Mouse (Mus musculus): ENCODE measurements around the gene Col4a3. TPM values are rescaled to one million over a fixed set of nuclear protein-coding genes. Genes with fewer than 3 reads are reported as not detected.

The Col4a3 gene
- total and polyA plus RNA-seq, 3 experiments: not detected

- no peaks in the 10 kb centered on the region for H3K79me2 ChIP-seq (replicated peaks; ENCODE audit: control insufficient read depth, extremely low read depth, insufficient read depth, poor library complexity, severe bottlenecking)
- no peaks in the 10 kb centered on the region for H3K9me3 ChIP-seq (replicated peaks; ENCODE audit: low read length)
These were observed 740 bp upstream of the Col4a3 start for GRCm38 (mm10) chr1:82585981-82586380.

GRCm38 (mm10) chr1:82590266-82590665, 3.5 kb downstream of the Col4a3 start:
- in situ Hi-C loops (cut with MboI; ENCODE audit: low pct_ligation_motif_present, low pct_unique_long_range_greater_than_20kb, low sequenced_read_pairs) (no loop called here), dilution Hi-C loops (cut with MboI; ENCODE audit: extremely low pct_ligation_motif_present, extremely low pct_unique_long_range_greater_than_20kb, low sequenced_read_pairs) (no loop called here)
- no peaks in the 10 kb centered on the region for H3K36me3 ChIP-seq (replicated peaks in 1 of 2; ENCODE audit: control insufficient read depth in 1 of 2, insufficient read depth in 1 of 2, low read length in 1 of 2)
- DNase-seq (ENCODE audit: extremely low read depth): no peak
- no peak overlapping the region for H3K4me2 ChIP-seq (ENCODE audit: insufficient read depth, low read depth, poor library complexity, severe bottlenecking)
- no peak overlapping the region for H3K4me3 ChIP-seq (replicated peaks in 1 of 3; ENCODE audit: low read depth in 2 of 3, low read length in 2 of 3, poor library complexity in 1 of 3)
- H3K4me1 ChIP-seq (ENCODE audit: control insufficient read depth in 1 of 2, insufficient read depth in 2 of 2): peaks cover 0 to 2% of the 10 kb centered on the region in 2 experiments; a peak in 1 of 4 replicates
- H3K9ac ChIP-seq (ENCODE audit: insufficient read depth, low read depth): no peak overlapping the region
- no peak overlapping the region for H3K27ac ChIP-seq (ENCODE audit: insufficient read depth, low read depth)
- no peaks in the 10 kb centered on the region for H3K79me2 ChIP-seq (replicated peaks; ENCODE audit: control insufficient read depth, extremely low read depth, insufficient read depth, poor library complexity, severe bottlenecking)
- H3K9me3 ChIP-seq (replicated peaks; ENCODE audit: low read length): no peaks in the 10 kb centered on the region
- TF ChIP-seq MYC (IDR thresholded peaks at IDR 0.05; ENCODE audit: low read depth, low read length): no peak
- no peak for TF ChIP-seq NELFE (IDR thresholded peaks at IDR 0.05; ENCODE audit: low read depth, low read length)
- TF ChIP-seq IRF4 (IDR thresholded peaks at IDR 0.05; ENCODE audit: low read depth, low read length): no peak
- no peak for TF ChIP-seq ETS1 (conservative IDR thresholded peaks at IDR 0.05; ENCODE audit: low read depth, low read length)
- TF ChIP-seq TCF12 (IDR thresholded peaks at IDR 0.05; ENCODE audit: low read depth, low read length): no peak
- H3K27me3 ChIP-seq (replicated peaks): no peaks in the 10 kb centered on the region

More at GRCm38 (mm10) chr1:82585981-82586380, 740 bp upstream of the Col4a3 start:
- TF ChIP-seq KAT2A (IDR thresholded peaks at IDR 0.05; ENCODE audit: insufficient replicate concordance, low read length) (no peak), ZMIZ1 (IDR thresholded peaks at IDR 0.05; ENCODE audit: low read depth, low read length) (no peak), POLR2A (IDR thresholded peaks at IDR 0.05; ENCODE audit: low read depth, low read length) (no peak), USF2 (conservative IDR thresholded peaks at IDR 0.05; ENCODE audit: low read depth, low read length) (no peak), MYC (IDR thresholded peaks at IDR 0.05; ENCODE audit: low read depth, low read length) (no peak), UBTF (IDR thresholded peaks at IDR 0.05; ENCODE audit: low read depth, low read length) (no peak), E2F4 (IDR thresholded peaks at IDR 0.05; ENCODE audit: insufficient replicate concordance, low read depth, low read length) (no peak), CTCF (conservative IDR thresholded peaks at IDR 0.05 in 1 of 2, IDR thresholded peaks at IDR 0.05 in 1 of 2; ENCODE audit: low read depth in 2 of 2, low read length in 2 of 2) (no peak), MAZ (IDR thresholded peaks at IDR 0.05; ENCODE audit: low read depth, low read length) (no peak), MXI1 (IDR thresholded peaks at IDR 0.05; ENCODE audit: low read depth, low read length) (no peak), TBP (conservative IDR thresholded peaks at IDR 0.05; ENCODE audit: low read depth, low read length) (no peak)
- peaks cover 0 to 2% of the 10 kb centered on the region in 2 experiments; a peak in 1 of 4 replicates for H3K4me1 ChIP-seq (ENCODE audit: control insufficient read depth in 1 of 2, insufficient read depth in 2 of 2)
- DNase-seq (ENCODE audit: extremely low read depth): no peak
- in situ Hi-C loops (cut with MboI; ENCODE audit: low pct_ligation_motif_present, low pct_unique_long_range_greater_than_20kb, low sequenced_read_pairs): no loop called here
- no peaks in the 10 kb centered on the region for H3K36me3 ChIP-seq (replicated peaks in 1 of 2; ENCODE audit: control insufficient read depth in 1 of 2, insufficient read depth in 1 of 2, low read length in 1 of 2)
- no peak overlapping the region for H3K27ac ChIP-seq (ENCODE audit: insufficient read depth, low read depth)
- H3K4me3 ChIP-seq (replicated peaks in 1 of 3; ENCODE audit: low read depth in 2 of 3, low read length in 2 of 3, poor library complexity in 1 of 3): no peak overlapping the region
- dilution Hi-C loops (cut with MboI; ENCODE audit: extremely low pct_ligation_motif_present, extremely low pct_unique_long_range_greater_than_20kb, low sequenced_read_pairs): no loop called here
- H3K4me2 ChIP-seq (ENCODE audit: insufficient read depth, low read depth, poor library complexity, severe bottlenecking): no peak overlapping the region
- no peaks in the 10 kb centered on the region for H3K27me3 ChIP-seq (replicated peaks)
- H3K9ac ChIP-seq (ENCODE audit: insufficient read depth, low read depth): no peak overlapping the region
